Mouse (Mus musculus) spleen, adult 2 months (tissue): ENCODE data around the gene Akr1b8. TPM values are rescaled to one million over a fixed set of nuclear protein-coding genes. Genes with fewer than 3 reads are reported as not detected.
"Not testable (repeated sequence)": the region's sequence is repeated elsewhere in the genome, so short reads cannot be mapped to it uniquely, and the experiment has no call there.

Experiments
- DNase-seq, 2 experiments: peaks; one replicate each; pipeline versions ENCODE4 v3.0.0 to v3.0.0-alpha.2; 2012 to 2021; ENCODE audit warnings: low spot score in 2 of 2, low read depth in 1 of 2
- H3K27ac ChIP-seq: fragments of 200-500 bp; 2 replicates; pipeline ENCODE4 v1.5.1; 2012; ENCODE audit warnings: low read length, inconsistent platforms; ENCODE audit not compliant: insufficient read depth
- H3K27me3 ChIP-seq: fragments of 200-500 bp; 2 replicates; pipeline ENCODE4 v1.6.1; 2012; ENCODE audit warnings: mild to moderate bottlenecking, moderate library complexity, low read length, inconsistent platforms; ENCODE audit not compliant: control insufficient read depth, insufficient read depth
- H3K36me3 ChIP-seq: fragments of 200-500 bp; 2 replicates; pipeline ENCODE4 v1.6.1; 2012; ENCODE audit warnings: mild to moderate bottlenecking, low read length, inconsistent platforms; ENCODE audit not compliant: control insufficient read depth, insufficient read depth
- H3K4me1 ChIP-seq: fragments of 200-500 bp; 2 replicates; pipeline ENCODE4 v1.6.1; 2011; ENCODE audit warnings: inconsistent platforms; ENCODE audit not compliant: control insufficient read depth, insufficient read depth, insufficient read length
- H3K4me3 ChIP-seq: fragments of 200-500 bp; 2 replicates; pipeline ENCODE4 v1.5.1; 2011; ENCODE audit warnings: mild to moderate bottlenecking, inconsistent platforms; ENCODE audit not compliant: insufficient read depth, insufficient read length; ENCODE audit errors: extremely low read depth
- CTCF ChIP-seq: fragments of 200-500 bp; IDR thresholded peaks from 2 replicates; pipeline ENCODE4 v1.5.1; 2011; ENCODE audit warnings: mild to moderate bottlenecking, inconsistent platforms; ENCODE audit not compliant: insufficient read depth, insufficient read length, insufficient replicate concordance; ENCODE audit errors: extremely low read depth
- POLR2A ChIP-seq: fragments of 200-500 bp; IDR thresholded peaks from 2 replicates; pipeline ENCODE4 v1.6.1; 2011; ENCODE audit warnings: low read depth, low read length, inconsistent platforms
- WGBS: fragments of 180-500 bp; shearing (Covaris S2); methylation state at CpG from one replicate; pipeline ENCODE4 v1.1.7; 2018; 5-methylcytosine and 5-hydroxymethylcytosine counted together
- polyA plus RNA-seq: library from polyadenylated mRNA; depleted of rRNA; stranded (reverse); fragments of >200 nt; gene quantifications from 2 replicates; pipeline ENCODE4 v1.2.3, GENCODE M21; 2012; rRNA removed

The Akr1b8 gene
- polyA plus RNA-seq, 1 experiment = 3.0 TPM

GRCm38 (mm10) chr6:34406746-34407145, 52.8 kb downstream of the Akr1b8 start:
- WGBS = 94% methylated on average over 4 of the region's 4 CpGs
- H3K27ac ChIP-seq = no peak overlapping the region
- DNase-seq = no peak
- H3K27me3 ChIP-seq = no peaks in the 10 kb centered on the region
- TF ChIP-seq POLR2A (no peak), CTCF (no peak)
- H3K4me1 ChIP-seq = no peaks in the 10 kb centered on the region
- no peak overlapping the region for H3K4me3 ChIP-seq
- no peaks in the 10 kb centered on the region for H3K36me3 ChIP-seq

GRCm38 (mm10) chr6:34407403-34407802, 53.5 kb downstream of the Akr1b8 start:
- WGBS = 88% methylated on average over 10 of the region's 10 CpGs
- H3K36me3 ChIP-seq = no peaks in the 10 kb centered on the region
- no peak for DNase-seq

DNA sequence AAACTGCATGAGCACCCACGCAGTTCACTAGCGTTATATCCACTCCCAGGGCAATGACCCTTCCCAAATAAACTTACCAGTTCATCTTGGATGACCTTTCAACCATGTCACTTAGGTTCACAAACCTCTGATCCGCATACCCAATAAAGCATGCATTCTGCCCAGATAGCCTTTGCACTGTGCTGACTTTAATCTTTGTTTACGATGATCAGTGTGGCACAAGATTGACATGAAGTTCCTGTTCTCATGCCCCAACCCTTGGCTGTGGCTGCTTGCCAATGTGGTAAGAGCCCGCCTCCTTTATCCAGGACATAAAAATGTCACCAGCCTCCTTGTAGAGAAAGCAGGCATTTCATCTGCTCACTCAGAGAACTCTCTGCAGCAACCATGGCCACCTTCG, 58.1 kb downstream of the Akr1b8 start, which contains the start of gene Akr1b7:
Gene Akr1b7, plus strand, starts transcription at position 312 of the 400 bp plus-strand sequence.
- TF ChIP-seq CTCF = no peak
- TF ChIP-seq POLR2A = no peak
- DNase-seq = no peak
- Histone ChIP-seq H3K36me3 (no peaks in the 10 kb centered on the region), H3K27ac (no peak within 1 kb of the TSS), H3K4me1 (no peaks in the 10 kb centered on the region), H3K4me3 (no peak within 1 kb of the TSS), H3K27me3 (no peaks in the 10 kb centered on the region)
- 58% methylated on average over 6 of the region's 6 CpGs for WGBS

More at GRCm38 (mm10) chr6:34407403-34407802, 53.5 kb downstream of the Akr1b8 start:
- no peaks in the 10 kb centered on the region for H3K4me1 ChIP-seq
- H3K4me3 ChIP-seq = no peak overlapping the region
- no peak overlapping the region for H3K27ac ChIP-seq
- H3K27me3 ChIP-seq = no peaks in the 10 kb centered on the region
- no peak for TF ChIP-seq POLR2A
- no peak for TF ChIP-seq CTCF

DNA sequence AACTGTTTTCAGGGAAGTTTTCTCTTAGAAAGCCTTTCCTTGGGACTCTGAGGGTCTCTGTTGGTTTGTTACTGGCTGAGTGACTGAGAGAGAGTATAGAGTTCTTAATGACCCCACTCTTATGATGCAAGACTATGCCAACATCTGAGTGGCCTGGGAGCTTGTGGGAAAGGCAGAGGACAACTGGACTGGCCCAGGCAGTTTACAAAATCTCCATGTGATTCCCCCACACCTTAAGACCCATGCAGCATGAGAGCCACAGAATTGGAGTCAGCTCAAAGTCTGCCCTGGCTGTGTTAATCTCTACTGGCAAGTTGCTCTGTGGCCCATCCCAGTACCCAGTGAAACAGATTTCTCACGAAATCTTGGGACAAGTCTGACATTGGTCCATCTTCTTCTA, 58.8 kb downstream of the Akr1b8 start:
- DNase-seq = no peak
- 89% methylated on average over 1 of the region's 1 CpGs for WGBS

GRCm38 (mm10) chr6:34413386-34413785, 59.5 kb downstream of the Akr1b8 start:
- not testable (repeated sequence) for H3K4me3 ChIP-seq, H3K27ac ChIP-seq, H3K36me3 ChIP-seq, H3K27me3 ChIP-seq, DNase-seq, H3K4me1 ChIP-seq
- WGBS = 50% methylated on average over 1 of the region's 1 CpGs

More for the DNA sequence above, 58.8 kb downstream of the Akr1b8 start:
- H3K4me3 ChIP-seq = no peak overlapping the region
- H3K4me1 ChIP-seq = no peaks in the 10 kb centered on the region
- H3K36me3 ChIP-seq = no peaks in the 10 kb centered on the region
- no peak overlapping the region for H3K27ac ChIP-seq
- TF ChIP-seq POLR2A (no peak), CTCF (no peak)
- H3K27me3 ChIP-seq = no peaks in the 10 kb centered on the region

DNA sequence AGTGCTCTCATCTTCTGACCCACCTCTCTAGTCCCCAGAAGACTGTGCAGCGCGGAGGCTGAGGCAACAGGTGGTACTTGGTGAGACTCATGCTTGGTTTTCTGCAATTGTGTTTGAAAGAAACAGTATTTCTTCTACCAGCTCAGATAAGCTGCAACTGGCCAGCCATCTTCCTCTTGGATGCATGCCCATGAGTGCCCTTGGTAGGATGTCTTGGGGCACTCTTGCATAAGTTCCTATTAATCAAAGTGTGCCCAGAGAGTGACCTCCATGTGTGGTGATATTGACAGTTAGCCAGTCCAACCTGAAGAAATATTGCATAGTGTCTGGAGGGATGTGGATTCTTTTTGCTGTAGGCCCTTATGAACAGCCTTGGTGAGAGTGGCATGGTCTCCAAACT, 62.6 kb downstream of the Akr1b8 start:
- no peak for DNase-seq
- Histone ChIP-seq H3K27me3 (no peaks in the 10 kb centered on the region), H3K27ac (no peak overlapping the region), H3K36me3 (no peaks in the 10 kb centered on the region), H3K4me1 (no peaks in the 10 kb centered on the region), H3K4me3 (no peak overlapping the region)
- 87% methylated on average over 2 of the region's 2 CpGs for WGBS
- TF ChIP-seq POLR2A = no peak

Other genes starting within 250 kb of the Akr1b8 start
- gene Slc35b4, start 177.0 kb upstream of the Akr1b8 start, polyA plus RNA-seq = 11.5 and 12.2 TPM in 2 replicates
- gene Akr1b3, start 36.6 kb upstream of the Akr1b8 start, polyA plus RNA-seq = 96.8 and 105 TPM in 2 replicates
- 14.7 and 16.0 TPM in 2 replicates for gene Akr1b10, start 30.1 kb downstream of the Akr1b8 start, polyA plus RNA-seq
- gene Akr1b7, start 58.2 kb downstream of the Akr1b8 start, polyA plus RNA-seq = 1.4 TPM in 2 replicates
- gene Bpgm, start 122.1 kb downstream of the Akr1b8 start, polyA plus RNA-seq = 70.6 and 158 TPM in 2 replicates
- 6.9 and 8.0 TPM in 2 replicates for gene Cald1, start 244.4 kb downstream of the Akr1b8 start, polyA plus RNA-seq